ENCODE assay signal across 12 mouse cellular contexts in the genomic region with DNA sequence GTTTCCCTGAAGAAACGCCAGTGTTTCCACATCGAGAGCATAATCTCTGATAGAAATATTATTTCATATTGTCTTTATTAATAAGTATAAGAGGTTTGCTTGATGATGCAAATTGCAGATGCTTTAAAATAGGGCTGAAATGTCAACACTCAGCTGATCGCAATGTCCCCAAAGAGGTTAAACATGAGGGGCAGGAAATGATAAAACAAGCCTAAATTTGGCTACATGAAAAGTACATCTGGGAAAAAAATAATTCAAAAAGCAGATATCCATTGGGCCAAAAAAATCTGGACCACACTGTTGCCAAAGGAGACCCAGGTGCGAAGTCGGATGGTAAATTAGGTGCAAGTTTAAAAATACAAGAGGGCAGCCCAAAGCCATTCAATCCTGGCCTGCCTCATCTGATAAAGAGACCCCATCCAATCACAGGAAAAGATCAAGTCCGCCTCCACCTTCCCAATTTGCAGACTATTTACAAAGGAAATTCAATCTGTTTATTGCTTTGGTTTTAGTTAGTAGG.
"Had no signal": no experiment of that assay in that cellular context is flagged by ENCODE, and none has a peak within 500 bp of the region (broad histone marks: within the 10 kb centered on the region; RNA-seq: fewer than 3 reads in every experiment).

No protein-coding gene starts in this region.

- H3K4me1 ChIP-seq: liver, embryonic 12.5 days had no signal

- H3K9me3 ChIP-seq: limb, embryonic 15.5 days; liver, embryonic 12.5 days; midbrain, embryonic 12.5 days; neural tube, embryonic 13.5 days had no signal

- H3K4me3 ChIP-seq: limb, embryonic 15.5 days; liver, embryonic 12.5 days; midbrain, embryonic 12.5 days; neural tube, embryonic 13.5 days had no signal

- DNase-seq: kidney, postnatal 14 days; lung, embryonic 14.5 days; lung, postnatal 10 days; lung, postnatal 4 days; retina, postnatal 1 day; right cerebral cortex, postnatal 14 days; thymus, postnatal 14 days had no signal

- ATAC-seq: liver, embryonic 12.5 days; midbrain, embryonic 16.5 days had no signal

- H3K4me2 ChIP-seq: limb, embryonic 15.5 days; liver, embryonic 12.5 days; lung, embryonic 14.5 days; midbrain, embryonic 12.5 days; neural tube, embryonic 13.5 days had no signal

- H3K27me3 ChIP-seq: limb, embryonic 15.5 days; liver, embryonic 12.5 days; midbrain, embryonic 12.5 days; neural tube, embryonic 13.5 days had no signal

- H3K9ac ChIP-seq: limb, embryonic 15.5 days; liver, embryonic 12.5 days; lung, embryonic 14.5 days; midbrain, embryonic 12.5 days; neural tube, embryonic 13.5 days had no signal

- H3K36me3 ChIP-seq: limb, embryonic 15.5 days; liver, embryonic 12.5 days; midbrain, embryonic 12.5 days; neural tube, embryonic 13.5 days had no signal

- H3K27ac ChIP-seq: limb, embryonic 15.5 days; liver, embryonic 12.5 days; midbrain, embryonic 12.5 days; neural tube, embryonic 13.5 days had no signal
